Mouse (Mus musculus) megakaryocyte-erythroid progenitor cell, adult 5 weeks (primary cell): ENCODE results near the gene Ufc1. TPM values are rescaled to one million over a fixed set of nuclear protein-coding genes. Genes with fewer than 3 reads are reported as not detected.

Experiments used
- polyA plus RNA-seq: library from polyadenylated mRNA; stranded (reverse); fragments of >175 nt; gene quantifications from 2 replicates; pipeline ENCODE4 v1.2.3, GENCODE M21; 2012

Gene Ufc1
- 92.0 and 102 TPM in 2 replicates for polyA plus RNA-seq

DNA sequence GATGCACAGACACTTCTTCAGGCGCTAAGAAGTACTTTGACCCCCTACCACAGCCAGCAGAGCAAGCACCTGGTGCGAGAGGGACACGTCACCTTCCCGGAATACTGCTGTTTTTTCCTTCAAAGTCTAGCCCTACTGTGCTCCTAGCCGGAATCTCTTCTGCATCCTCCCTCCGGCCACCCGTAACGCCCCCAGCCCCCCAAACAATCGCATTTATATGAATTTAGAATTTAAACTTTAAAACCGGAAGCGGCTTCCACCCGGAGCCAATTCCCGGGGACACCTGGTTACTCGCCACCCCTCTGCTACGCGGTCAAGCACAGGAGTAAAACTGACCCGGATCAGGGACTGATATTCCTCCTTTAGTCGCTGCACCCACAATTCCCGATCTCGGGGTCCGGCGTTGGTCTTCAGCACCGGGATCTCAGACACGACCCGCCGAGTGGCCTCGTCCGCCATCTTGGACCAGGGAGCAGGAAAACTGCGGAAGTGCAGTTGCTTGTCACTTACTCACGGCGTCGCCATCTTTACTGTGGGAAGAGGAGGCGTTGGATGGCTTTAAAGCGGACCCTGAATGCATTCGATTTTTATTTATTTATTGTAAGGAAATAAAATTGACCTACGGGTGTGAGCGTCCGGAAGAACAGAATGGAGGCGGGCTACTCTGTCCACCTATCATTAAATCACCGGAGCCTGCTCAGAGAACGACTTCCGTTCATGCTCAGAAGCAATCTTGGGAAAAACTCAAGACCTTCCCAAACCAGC is at the start of gene Ufc1:
Gene Ufc1 (minus strand): TSS at position 727 of the 765 bp plus-strand sequence.

DNA sequence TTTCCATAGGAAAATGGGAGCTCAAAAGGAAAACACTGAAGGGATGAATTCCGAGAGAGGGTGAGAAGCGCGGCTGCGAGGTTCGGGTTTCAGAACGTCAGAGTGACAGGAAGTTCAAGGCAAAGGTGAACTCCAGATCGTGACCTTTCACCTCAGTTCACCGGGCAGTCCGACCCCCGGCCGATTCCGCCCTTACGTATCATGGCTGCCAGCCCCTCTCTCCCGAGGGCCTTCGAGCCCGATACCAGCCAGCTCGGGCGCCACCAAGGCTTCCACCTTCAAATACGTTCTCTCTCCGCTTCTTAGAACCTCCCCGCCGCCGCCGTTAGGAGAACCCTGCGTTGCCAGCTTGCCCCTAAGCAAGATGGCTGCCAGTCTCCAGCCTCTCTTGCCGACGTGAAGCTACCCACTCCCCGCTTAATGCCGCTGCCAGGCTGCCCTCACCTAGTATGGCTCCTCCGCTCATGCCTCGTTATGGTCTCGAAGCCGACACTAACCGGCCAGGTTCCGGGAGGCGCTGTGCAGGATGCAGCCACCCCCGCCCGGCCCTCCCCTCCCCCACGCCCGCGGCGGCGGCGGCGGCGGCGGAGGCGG is 34.1 kb upstream of the Ufc1 start, which contains the start of gene Dedd:
Gene Dedd (plus strand): TSS at position 307 of the 594 bp plus-strand sequence.

DNA sequence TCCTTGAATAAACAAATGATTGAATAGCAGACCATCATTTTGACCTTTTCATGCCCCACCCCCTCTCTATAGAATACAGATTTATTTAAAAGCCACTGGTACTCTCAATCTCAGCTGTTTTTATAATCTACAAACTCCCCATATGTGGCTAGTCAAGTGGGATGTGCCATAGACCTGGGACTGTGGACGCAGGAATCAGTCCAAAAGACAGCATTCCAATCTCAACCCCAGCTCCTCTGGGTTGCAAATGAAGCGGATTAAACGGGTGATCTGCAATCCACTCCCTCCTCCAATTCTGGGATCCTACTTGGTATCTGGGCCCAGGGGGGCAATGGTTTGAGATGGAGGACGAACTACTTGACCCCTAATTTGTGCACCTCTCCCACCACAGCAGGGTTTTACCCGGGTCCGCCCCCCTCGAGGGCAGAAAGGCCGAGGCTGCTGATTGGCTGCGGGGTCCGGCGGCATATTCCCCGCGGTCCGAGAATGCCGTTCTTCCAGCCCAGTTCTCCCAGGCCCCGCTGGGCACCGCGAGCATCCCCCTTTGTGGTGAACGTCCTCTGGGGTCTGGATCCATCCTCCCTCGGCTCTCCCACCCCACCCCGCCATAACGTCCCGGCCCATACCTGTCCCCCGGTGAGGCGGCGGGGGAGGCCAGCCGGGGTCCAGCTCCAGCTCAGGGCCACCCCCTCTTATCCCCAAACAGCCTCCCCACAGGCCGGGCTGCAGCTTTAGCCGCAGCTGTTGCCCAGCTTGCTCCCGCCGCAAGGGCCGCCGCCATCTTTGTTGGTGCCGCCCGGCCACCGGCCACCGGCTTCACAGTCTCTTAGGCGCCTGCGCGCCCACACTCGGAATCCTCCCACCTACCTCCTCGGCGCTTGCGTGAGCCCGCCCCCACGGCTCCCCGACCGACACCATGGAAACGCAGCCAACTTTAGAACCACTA is 7.4 kb downstream of the Ufc1 start, which contains the start of gene Usp21:
Gene Usp21 (minus strand): TSS at position 856 of the 946 bp plus-strand sequence.

DNA sequence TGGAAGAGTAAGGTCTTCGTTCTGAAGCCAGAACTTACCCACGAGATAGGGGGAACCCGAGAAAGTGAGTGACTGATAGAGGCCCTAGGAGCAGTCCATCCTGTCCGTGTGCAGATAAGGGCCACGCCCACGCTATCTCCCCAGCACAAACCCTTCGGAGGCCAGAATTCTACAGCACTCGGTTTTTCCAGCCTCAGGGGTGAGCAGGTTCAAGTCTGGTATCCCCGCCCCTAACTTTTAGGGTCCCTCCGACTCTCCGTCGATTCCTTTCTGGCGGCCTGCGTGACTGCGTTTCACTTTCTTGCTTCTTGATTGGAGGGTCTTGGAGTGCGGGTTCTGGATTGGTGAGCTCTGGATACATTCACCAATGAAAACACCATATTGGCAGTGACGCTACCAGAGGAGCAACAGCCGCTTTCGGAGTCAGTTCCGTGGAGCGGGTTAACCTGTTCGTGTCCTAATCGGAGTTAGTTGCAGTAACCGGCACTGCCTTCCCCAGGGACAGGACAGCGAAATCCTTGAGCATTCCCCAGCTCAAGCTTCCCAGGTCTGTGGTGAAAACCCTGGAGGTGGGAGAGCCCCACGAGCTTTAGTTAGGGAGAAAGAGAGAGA is 13.8 kb downstream of the Ufc1 start, which contains the start of gene Ppox:
Gene Ppox (minus strand): TSS at position 271 of the 612 bp plus-strand sequence.

DNA sequence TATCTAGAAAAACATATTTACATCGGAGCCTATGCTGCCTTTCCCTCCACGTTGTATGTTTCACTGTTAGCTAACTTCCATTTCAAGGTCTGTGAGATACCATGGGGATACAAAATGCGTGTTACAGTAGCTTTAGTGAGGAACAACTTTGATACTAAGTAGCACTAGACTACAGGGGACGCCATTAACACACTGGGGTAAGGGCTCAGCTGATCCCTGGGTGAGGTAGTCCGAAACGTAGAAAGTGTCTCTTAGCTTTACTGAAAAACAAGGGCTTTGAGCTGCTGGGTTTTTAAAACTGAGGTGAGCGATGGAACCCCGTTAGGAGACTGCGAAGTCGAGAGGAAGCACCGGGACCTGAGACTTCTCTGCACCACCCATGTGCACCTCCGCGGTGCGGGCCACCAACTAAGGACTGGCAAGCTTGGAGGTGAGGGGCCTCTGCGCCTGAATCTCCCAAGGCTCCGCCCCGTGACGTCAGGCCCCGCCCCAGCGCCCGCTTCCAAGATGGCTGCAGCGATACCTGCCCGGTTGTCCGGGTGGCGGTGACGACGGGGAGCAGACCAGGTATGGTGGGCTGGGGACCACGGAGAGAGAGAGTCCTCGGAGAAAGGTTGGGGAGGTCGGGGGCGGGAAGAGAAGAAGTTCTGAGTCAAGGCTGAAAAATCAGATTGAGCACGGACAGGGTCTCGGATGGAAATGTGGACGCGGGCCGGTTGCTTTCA is 24.8 kb downstream of the Ufc1 start, which contains the start of gene B4galt3:
Gene B4galt3 (plus strand): TSS at position 481 of the 725 bp plus-strand sequence.

DNA sequence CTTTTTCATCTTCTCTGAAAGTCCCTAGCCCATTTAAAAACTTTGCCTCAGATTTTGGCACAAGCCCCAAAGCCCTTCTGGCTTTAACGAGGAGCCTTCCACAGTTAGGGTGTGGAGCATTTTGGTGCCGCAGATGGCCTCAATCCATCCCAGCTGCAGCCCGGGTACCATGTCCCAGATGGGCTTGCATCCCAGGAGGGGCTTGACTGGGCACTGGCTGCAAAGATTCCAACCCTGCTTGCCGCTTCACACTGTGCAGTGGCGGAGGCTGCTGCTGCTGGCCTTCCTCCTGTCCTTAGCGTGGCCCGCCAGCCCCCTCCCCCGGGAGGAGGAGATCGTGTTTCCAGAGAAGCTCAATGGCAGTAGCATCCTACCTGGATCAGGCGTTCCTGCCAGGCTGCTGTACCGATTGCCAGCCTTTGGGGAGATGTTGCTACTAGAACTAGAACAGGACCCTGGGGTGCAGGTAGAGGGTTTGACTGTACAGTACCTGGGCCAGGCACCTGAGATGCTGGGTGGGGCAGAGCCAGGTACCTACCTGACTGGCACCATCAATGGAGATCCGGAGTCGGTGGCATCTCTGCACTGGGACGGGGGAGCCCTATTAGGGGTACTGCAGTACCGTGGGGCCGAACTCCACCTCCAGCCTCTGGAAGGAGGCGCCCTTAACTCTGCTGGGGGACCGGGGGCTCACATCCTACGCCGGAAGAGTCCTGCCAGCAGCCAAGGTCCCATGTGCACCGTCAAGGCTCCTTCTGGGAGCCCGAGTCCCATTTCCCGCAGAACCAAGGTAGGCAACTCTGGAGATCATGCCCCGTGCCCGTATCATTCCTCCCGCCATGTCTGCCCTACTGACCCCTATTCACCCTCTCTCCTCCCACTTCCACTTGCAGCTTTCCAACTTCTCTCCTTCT is 43.9 kb downstream of the Ufc1 start, which contains the start of gene Ndufs2:
Gene Ndufs2 (minus strand): TSS at position 709 of the 914 bp plus-strand sequence.

DNA sequence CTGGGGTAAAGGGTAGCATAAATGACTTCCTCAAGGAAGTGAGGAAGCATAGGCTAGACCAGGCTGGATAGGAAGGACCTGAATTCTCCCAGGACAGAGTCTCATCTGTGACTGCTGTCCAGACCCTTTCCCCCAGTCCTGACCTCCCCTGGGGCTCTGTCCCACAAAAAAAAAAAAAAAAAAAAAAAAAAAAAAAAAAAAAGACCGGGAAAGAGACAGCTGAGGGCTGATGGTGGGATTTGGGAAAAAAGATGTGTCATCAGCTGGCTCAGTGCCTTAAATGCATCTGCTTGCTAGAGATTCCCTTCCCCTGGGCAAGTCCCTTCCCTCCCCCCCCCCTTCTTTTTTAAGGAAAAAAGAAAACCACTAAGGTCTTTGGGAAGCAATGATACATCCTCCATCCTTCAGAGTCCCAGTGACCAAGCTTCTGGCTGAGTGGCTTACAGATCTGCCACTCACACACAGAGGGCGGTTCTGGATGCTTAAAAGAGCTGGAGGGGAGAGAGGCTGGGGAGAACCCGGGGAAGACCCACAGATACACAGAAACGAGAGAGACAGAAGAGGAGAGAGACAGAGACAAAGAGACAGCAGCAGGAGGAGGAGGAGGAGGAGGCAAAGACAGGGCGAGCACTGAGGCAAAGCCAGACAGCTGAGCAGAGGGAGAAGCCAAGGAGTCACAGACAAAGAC is 44.8 kb downstream of the Ufc1 start, which contains the start of gene Adamts4:
Gene Adamts4 (plus strand): TSS at position 509 of the 688 bp plus-strand sequence.

Other genes starting within 250 kb of the Ufc1 start
- 8.9 and 21.9 TPM in 2 replicates for gene Fcgr3, start 230.1 kb downstream of the Ufc1 start, polyA plus RNA-seq
- gene Cfap126, start 181.1 kb downstream of the Ufc1 start, polyA plus RNA-seq: 1.6 and 2.2 TPM in 2 replicates
- 115 and 119 TPM in 2 replicates for gene Sdhc, start 144.4 kb downstream of the Ufc1 start, polyA plus RNA-seq
- gene Mpz, start 144.3 kb downstream of the Ufc1 start, polyA plus RNA-seq: 0.57 and 1.1 TPM in 2 replicates
- 23.7 and 26.5 TPM in 2 replicates for gene Pcp4l1, start 98.8 kb downstream of the Ufc1 start, polyA plus RNA-seq
- not detected in 2 replicates for gene Nr1i3, start 81.1 kb downstream of the Ufc1 start, polyA plus RNA-seq
- 43.3 and 43.4 TPM in 2 replicates for gene Tomm40l, start 72.5 kb downstream of the Ufc1 start, polyA plus RNA-seq
- gene Apoa2, start 70.0 kb downstream of the Ufc1 start, polyA plus RNA-seq: 0.48 TPM in 1 of 2 replicates, not detected in the other
- gene Fcer1g, start 60.7 kb downstream of the Ufc1 start, polyA plus RNA-seq: 50.5 and 65.4 TPM in 2 replicates
- gene Adamts4, start 44.6 kb downstream of the Ufc1 start, polyA plus RNA-seq: 0.05 TPM in 1 of 2 replicates, not detected in the other
- 141 and 145 TPM in 2 replicates for gene Ndufs2, start 43.6 kb downstream of the Ufc1 start, polyA plus RNA-seq
- 70.2 and 71.4 TPM in 2 replicates for gene B4galt3, start 24.7 kb downstream of the Ufc1 start, polyA plus RNA-seq
- 39.0 and 42.4 TPM in 2 replicates for gene Ppox, start 13.8 kb downstream of the Ufc1 start, polyA plus RNA-seq
- 63.4 and 66.2 TPM in 2 replicates for gene Usp21, start 7.0 kb downstream of the Ufc1 start, polyA plus RNA-seq
- gene Dedd, start 34.1 kb upstream of the Ufc1 start, polyA plus RNA-seq: 23.1 and 24.6 TPM in 2 replicates
- gene Nit1, start 50.6 kb upstream of the Ufc1 start, polyA plus RNA-seq: 6.6 and 8.1 TPM in 2 replicates
- gene Pfdn2, start 50.6 kb upstream of the Ufc1 start, polyA plus RNA-seq: 13.9 and 17.7 TPM in 2 replicates
- 1.3 TPM in 2 replicates for gene Klhdc9, start 65.8 kb upstream of the Ufc1 start, polyA plus RNA-seq
- gene Nectin4, start 75.1 kb upstream of the Ufc1 start, polyA plus RNA-seq: 1.4 and 1.7 TPM in 2 replicates
- 46.5 and 48.6 TPM in 2 replicates for gene Arhgap30, start 93.9 kb upstream of the Ufc1 start, polyA plus RNA-seq
- 66.3 and 74.1 TPM in 2 replicates for gene Usf1, start 116.3 kb upstream of the Ufc1 start, polyA plus RNA-seq
- gene Tstd1, start 123.8 kb upstream of the Ufc1 start, polyA plus RNA-seq: 0.48 and 0.52 TPM in 2 replicates
- gene F11r, start 142.5 kb upstream of the Ufc1 start, polyA plus RNA-seq: 2.6 and 2.9 TPM in 2 replicates
- 11.7 and 14.4 TPM in 2 replicates for gene Alyref2, start 208.5 kb upstream of the Ufc1 start, polyA plus RNA-seq
- gene Itln1, start 240.3 kb upstream of the Ufc1 start, polyA plus RNA-seq: not detected in 2 replicates